Mouse (Mus musculus) limb, embryonic 11.5 days (tissue): ENCODE measurements at regions not wholly inside any gene's neighbourhood (a gene's known extent, or its start where the extent isn't known, plus 50 kb on each side); places are given as distances from the start of the nearest gene placed in this dataset.
A peak's percentile ranks its signal among the peaks of the same experiment; 100 is the strongest.

Experiments used
- ATAC-seq: fragments of 200-750 bp; cut with Nextera tagmentation; 2 replicates; pipeline ENCODE4 v1.8.0; 2017; ENCODE audit warnings: low read depth; ENCODE audit not compliant: insufficient number of reproducible peaks, low FRiP score, low TSS enrichment
- DNase-seq: peaks from one replicate; pipeline ENCODE4 v3.0.0-alpha.2; 2015; ENCODE audit warnings: low spot score
- H3K27ac ChIP-seq: fragments of 300-500 bp; sonication (generic); replicated peaks from 2 replicates; pipeline ENCODE4 v1.5.1; 2014; ENCODE audit warnings: low read depth, mild to moderate bottlenecking, low read length
- H3K27me3 ChIP-seq: fragments of 300-500 bp; sonication (generic); 2 replicates; pipeline ENCODE4 v1.6.1; 2014; ENCODE audit warnings: mild to moderate bottlenecking, low read length, mixed read lengths; ENCODE audit not compliant: control insufficient read depth, insufficient read depth
- H3K36me3 ChIP-seq: fragments of 300-500 bp; sonication (generic); 2 replicates; pipeline ENCODE4 v1.6.1; 2014; ENCODE audit warnings: mild to moderate bottlenecking, low read length, moderate library complexity, mixed read lengths; ENCODE audit not compliant: control insufficient read depth, insufficient read depth
- H3K4me1 ChIP-seq: fragments of 300-500 bp; sonication (generic); 2 replicates; pipeline ENCODE4 v1.6.1; 2014; ENCODE audit warnings: low read length, mixed read lengths; ENCODE audit not compliant: control insufficient read depth, insufficient read depth
- H3K4me2 ChIP-seq: fragments of 300-500 bp; sonication (generic); 2 replicates; pipeline ENCODE4 v1.6.1; 2014; ENCODE audit warnings: low read depth, mild to moderate bottlenecking, moderate library complexity; ENCODE audit not compliant: severe bottlenecking
- H3K4me3 ChIP-seq: fragments of 300-500 bp; sonication (generic); 2 replicates; pipeline ENCODE4 v1.5.1; 2014; ENCODE audit warnings: low read depth, low read length
- H3K9ac ChIP-seq: fragments of 300-500 bp; sonication (generic); 2 replicates; pipeline ENCODE4 v1.6.1; 2014; ENCODE audit warnings: mild to moderate bottlenecking, low read length
- H3K9me3 ChIP-seq: fragments of 300-500 bp; sonication (generic); 2 replicates; pipeline ENCODE4 v1.6.1; 2016; ENCODE audit warnings: low read length; ENCODE audit not compliant: control insufficient read depth
- WGBS: fragments of 180-500 bp; shearing (Covaris S2); extraction: QIAGEN DNeasy Blood & Tissue Kit; methylation state at CpG from one replicate; pipeline ENCODE4 v1.1.7; 2014; 5-methylcytosine and 5-hydroxymethylcytosine counted together

DNA sequence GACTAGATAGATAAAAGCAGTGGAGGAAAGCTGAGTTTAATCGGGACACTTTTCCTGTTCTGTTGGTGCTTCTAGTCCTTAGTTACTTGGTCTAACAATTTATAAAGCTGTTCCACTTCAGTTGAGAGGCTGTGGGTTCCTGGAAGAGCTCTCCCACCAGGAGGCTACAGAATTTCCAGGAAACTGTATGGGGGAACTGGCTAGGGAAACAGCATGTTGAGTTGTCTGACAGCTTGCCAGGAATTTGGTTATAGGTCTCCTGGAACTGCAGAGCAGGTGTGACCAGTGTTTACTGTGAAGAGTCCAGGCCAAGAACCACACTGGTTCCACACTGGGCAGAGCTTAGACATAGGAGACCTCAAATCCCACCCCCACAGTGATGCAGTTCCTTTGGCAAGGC, 65.0 kb upstream of the Pik3cg start:
- H3K36me3 ChIP-seq: no peaks in the 10 kb centered on the region
- H3K4me1 ChIP-seq: no peaks in the 10 kb centered on the region
- no peak overlapping the region for H3K27ac ChIP-seq
- ATAC-seq (no peak), DNase-seq (no peak)
- no peaks in the 10 kb centered on the region for H3K9me3 ChIP-seq
- no peak overlapping the region for H3K4me2 ChIP-seq
- H3K27me3 ChIP-seq: no peaks in the 10 kb centered on the region
- no peak overlapping the region for H3K4me3 ChIP-seq
- H3K9ac ChIP-seq: no peak overlapping the region
- WGBS: 92% methylated on average over 1 of the region's 1 CpGs

DNA sequence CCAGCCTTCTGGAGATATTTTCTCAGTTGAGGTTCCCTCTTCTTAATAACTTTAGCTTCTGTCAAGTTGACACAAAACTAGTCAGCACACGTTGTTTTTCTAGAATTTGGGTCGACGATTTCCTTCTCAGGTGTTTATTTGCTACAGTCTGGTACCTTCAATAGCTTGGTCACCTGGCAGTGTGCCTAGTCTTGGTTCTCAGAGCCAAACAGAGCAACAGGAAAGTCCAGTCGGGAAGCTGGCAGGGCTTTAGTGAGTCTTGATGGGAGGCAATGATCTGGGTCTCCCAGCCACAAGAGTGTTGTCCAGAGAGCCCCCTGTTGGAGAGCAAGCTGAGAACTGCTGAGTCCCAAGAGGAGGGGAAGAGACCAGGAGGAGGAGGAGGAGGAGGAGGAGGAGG, 71.4 kb upstream of the Pik3cg start:
- H3K4me3 ChIP-seq: no peak overlapping the region
- DNase-seq (no peak), ATAC-seq (no peak)
- H3K27me3 ChIP-seq: no peaks in the 10 kb centered on the region
- H3K9ac ChIP-seq: no peak overlapping the region
- 79% methylated on average over 4 of the region's 4 CpGs for WGBS
- no peaks in the 10 kb centered on the region for H3K4me1 ChIP-seq
- no peaks in the 10 kb centered on the region for H3K9me3 ChIP-seq
- H3K4me2 ChIP-seq: no peak overlapping the region
- no peaks in the 10 kb centered on the region for H3K36me3 ChIP-seq
- H3K27ac ChIP-seq: no peak overlapping the region

DNA sequence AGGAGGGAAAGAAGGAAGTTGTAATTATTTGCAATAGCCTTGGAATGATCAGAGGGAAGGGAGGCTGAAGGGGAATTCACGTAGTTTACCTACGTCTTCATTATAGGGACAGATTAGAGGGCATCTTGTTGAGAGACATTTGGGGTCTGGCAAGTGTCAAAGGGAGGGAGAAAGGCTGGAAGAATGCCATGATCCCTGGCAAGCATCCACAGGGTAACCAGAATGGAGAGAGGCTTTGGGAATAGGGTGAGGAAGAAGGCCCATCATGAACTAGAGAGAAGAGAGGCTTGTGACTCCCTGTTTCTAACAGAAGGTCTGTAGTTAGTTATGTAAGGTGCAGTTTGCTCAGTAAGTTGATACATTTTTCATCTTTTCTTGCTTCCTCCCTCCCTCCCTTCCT, 71.8 kb upstream of the Pik3cg start:
- H3K27me3 ChIP-seq: no peaks in the 10 kb centered on the region
- H3K4me2 ChIP-seq: no peak overlapping the region
- DNase-seq (no peak), ATAC-seq (no peak)
- WGBS: 87% methylated on average over 2 of the region's 2 CpGs
- no peak overlapping the region for H3K27ac ChIP-seq
- H3K36me3 ChIP-seq: no peaks in the 10 kb centered on the region
- H3K9me3 ChIP-seq: no peaks in the 10 kb centered on the region
- no peak overlapping the region for H3K4me3 ChIP-seq
- H3K9ac ChIP-seq: no peak overlapping the region
- H3K4me1 ChIP-seq: no peaks in the 10 kb centered on the region

- ATAC-seq (no peak), DNase-seq (peak; percentile 26)
- H3K9me3 ChIP-seq: no peaks in the 10 kb centered on the region
- no peak overlapping the region for H3K27ac ChIP-seq
- no peak overlapping the region for H3K9ac ChIP-seq
- H3K4me2 ChIP-seq: no peak overlapping the region
- H3K36me3 ChIP-seq: no peaks in the 10 kb centered on the region
- H3K27me3 ChIP-seq: no peaks in the 10 kb centered on the region
- no peaks in the 10 kb centered on the region for H3K4me1 ChIP-seq
- 53% methylated on average over 5 of the region's 5 CpGs for WGBS
- no peak overlapping the region for H3K4me3 ChIP-seq
Observed at GRCm38 (mm10) chr12:32282371-32283163, 74.1 kb upstream of the Pik3cg start.

- H3K27me3 ChIP-seq: no peaks in the 10 kb centered on the region
- ATAC-seq (no peak), DNase-seq (no peak)
- no peaks in the 10 kb centered on the region for H3K4me1 ChIP-seq
- H3K36me3 ChIP-seq: no peaks in the 10 kb centered on the region
- no peaks in the 10 kb centered on the region for H3K9me3 ChIP-seq
- 71% methylated on average over 2 of the region's 2 CpGs for WGBS
- H3K9ac ChIP-seq: no peak overlapping the region
- H3K27ac ChIP-seq: no peak overlapping the region
- H3K4me2 ChIP-seq: no peak overlapping the region
- no peak overlapping the region for H3K4me3 ChIP-seq
Observed at GRCm38 (mm10) chr12:32285039-32285438, 76.6 kb upstream of the Pik3cg start.

- no peaks in the 10 kb centered on the region for H3K36me3 ChIP-seq
- H3K27me3 ChIP-seq: no peaks in the 10 kb centered on the region
- DNase-seq (no peak), ATAC-seq (no peak)
- no peak overlapping the region for H3K9ac ChIP-seq
- no peak overlapping the region for H3K4me3 ChIP-seq
- H3K4me1 ChIP-seq: no peaks in the 10 kb centered on the region
- H3K9me3 ChIP-seq: no peaks in the 10 kb centered on the region
- no peak overlapping the region for H3K27ac ChIP-seq
- WGBS: 30% methylated on average over 5 of the region's 5 CpGs
- H3K4me2 ChIP-seq: no peak overlapping the region
Observed at GRCm38 (mm10) chr12:32286652-32287051, 78.2 kb upstream of the Pik3cg start.

- ATAC-seq (no peak), DNase-seq (no peak)
- Histone ChIP-seq H3K36me3 (no peaks in the 10 kb centered on the region), H3K4me1 (no peaks in the 10 kb centered on the region), H3K27ac (no peak overlapping the region), H3K4me2 (no peak overlapping the region), H3K9me3 (no peaks in the 10 kb centered on the region), H3K27me3 (no peaks in the 10 kb centered on the region), H3K9ac (no peak overlapping the region), H3K4me3 (no peak overlapping the region)
- 81% methylated on average over 5 of the region's 5 CpGs for WGBS
Observed at GRCm38 (mm10) chr12:32291145-32291544, 82.7 kb upstream of the Pik3cg start.

DNA sequence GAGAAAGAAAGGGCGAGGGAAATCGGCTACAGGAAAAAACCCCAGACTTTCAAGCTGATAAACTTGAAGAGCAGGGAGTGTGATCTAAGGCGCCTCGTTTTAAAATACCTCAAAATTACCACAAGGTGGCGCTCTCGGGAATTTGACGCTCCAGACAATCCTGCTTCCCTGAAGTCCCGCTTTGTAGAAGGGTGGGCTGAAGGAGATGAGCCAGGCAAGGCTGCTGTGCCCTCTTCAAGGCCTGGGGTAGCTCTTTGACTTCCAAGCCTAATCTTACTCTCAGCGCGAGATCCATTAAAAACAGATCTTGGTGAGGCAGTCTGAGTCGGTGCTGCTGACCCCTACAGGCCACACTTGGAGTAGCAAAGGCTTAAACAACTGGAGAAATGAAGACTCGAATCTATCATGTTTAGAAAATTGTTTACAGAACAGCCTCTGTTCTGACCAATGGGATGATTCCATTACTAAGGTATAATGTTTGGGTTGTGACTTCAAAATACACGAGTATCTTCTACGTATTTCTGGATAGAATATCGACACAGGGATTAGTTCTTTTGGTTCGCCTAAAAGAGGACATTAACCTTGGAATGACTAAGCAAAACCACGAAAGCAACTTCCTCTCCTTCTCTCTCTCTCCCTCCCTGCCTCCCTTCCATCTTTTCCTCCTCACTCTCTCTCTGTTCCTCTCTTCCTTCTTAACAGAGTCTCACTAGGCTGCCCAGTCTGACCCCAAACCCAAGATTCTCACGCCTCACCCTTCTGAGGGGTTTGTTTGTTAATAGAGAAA, 83.7 kb upstream of the Pik3cg start:
- Histone ChIP-seq H3K27ac (no peak overlapping the region), H3K9me3 (no peaks in the 10 kb centered on the region), H3K4me1 (no peaks in the 10 kb centered on the region), H3K9ac (0 out of 2 replicates have a peak overlapping the region, but pooled peaks have one; percentile 38), H3K4me2 (peak overlapping the region; percentile 42), H3K36me3 (no peaks in the 10 kb centered on the region), H3K4me3 (peak overlapping the region; percentile 22; the same call in 1 of the 2 replicates), H3K27me3 (no peaks in the 10 kb centered on the region)
- 23% methylated on average over 18 of the region's 18 CpGs for WGBS
- ATAC-seq: no peak
- DNase-seq: peak; percentile 74
